Mouse (Mus musculus) heart, postnatal 0 days (tissue): ENCODE data around the gene Tmed9.

Experiments
- CTCF ChIP-seq: IDR thresholded peaks from 2 replicates; pipeline ENCODE4 v1.5.1; 2016; ENCODE audit warnings: antibody characterized with exemption, control low read depth, low read depth
- EP300 ChIP-seq: IDR thresholded peaks from 2 replicates; pipeline ENCODE4 v1.6.1; 2016; ENCODE audit warnings: antibody characterized with exemption, low read depth

GRCm38 (mm10) chr13:55601611-55602010 is 28.1 kb downstream of the Tmed9 start:
- TF ChIP-seq CTCF = peak; percentile 87
- TF ChIP-seq EP300 = no peak
